Mouse (Mus musculus): Measurements from ENCODE around the gene Amotl2. TPM values are rescaled to one million over a fixed set of nuclear protein-coding genes. Genes with fewer than 3 reads are reported as not detected.

Gene Amotl2
- polyA plus RNA-seq, 1 experiment from 2014 or later = 77.7 TPM

DNA sequence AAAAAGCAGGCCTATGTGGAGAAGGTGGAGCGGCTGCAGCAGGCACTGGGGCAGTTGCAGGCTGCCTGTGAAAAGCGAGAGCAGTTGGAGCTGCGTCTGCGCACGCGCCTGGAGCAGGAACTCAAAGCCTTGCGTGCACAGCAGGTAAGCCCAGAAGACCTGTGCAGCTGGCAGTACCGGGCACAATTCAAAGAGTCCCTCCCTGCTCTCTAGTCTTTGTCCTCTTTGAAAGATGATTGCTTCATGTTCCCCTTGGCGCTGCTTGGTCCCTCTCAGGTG lies 11.9 kb downstream of the Amotl2 start:
- ATAC-seq (ENCODE audit: low FRiP score, low TSS enrichment) (no peak), DNase-seq (no peak)
- Histone ChIP-seq H3K36me3 (ENCODE audit: control insufficient read depth, insufficient read depth, low read length) (peaks cover 99% of the 10 kb centered on the region), H3K4me3 (replicated peaks; ENCODE audit: low read depth, low read length) (no peak overlapping the region), H3K4me2 (ENCODE audit: low read length) (no peak overlapping the region), H3K4me1 (ENCODE audit: control insufficient read depth, insufficient read depth, low read length) (peaks cover 31% of the 10 kb centered on the region), H3K27ac (replicated peaks; ENCODE audit: low read depth, low read length) (no peak overlapping the region), H3K9ac (replicated peaks; ENCODE audit: low read length) (no peak overlapping the region), H3K27me3 (ENCODE audit: control insufficient read depth, insufficient read depth, low read length) (no peaks in the 10 kb centered on the region), H3K9me3 (ENCODE audit: control insufficient read depth, low read length) (no peaks in the 10 kb centered on the region)
- 94% methylated on average over 9 of the region's 9 CpGs for WGBS

DNA sequence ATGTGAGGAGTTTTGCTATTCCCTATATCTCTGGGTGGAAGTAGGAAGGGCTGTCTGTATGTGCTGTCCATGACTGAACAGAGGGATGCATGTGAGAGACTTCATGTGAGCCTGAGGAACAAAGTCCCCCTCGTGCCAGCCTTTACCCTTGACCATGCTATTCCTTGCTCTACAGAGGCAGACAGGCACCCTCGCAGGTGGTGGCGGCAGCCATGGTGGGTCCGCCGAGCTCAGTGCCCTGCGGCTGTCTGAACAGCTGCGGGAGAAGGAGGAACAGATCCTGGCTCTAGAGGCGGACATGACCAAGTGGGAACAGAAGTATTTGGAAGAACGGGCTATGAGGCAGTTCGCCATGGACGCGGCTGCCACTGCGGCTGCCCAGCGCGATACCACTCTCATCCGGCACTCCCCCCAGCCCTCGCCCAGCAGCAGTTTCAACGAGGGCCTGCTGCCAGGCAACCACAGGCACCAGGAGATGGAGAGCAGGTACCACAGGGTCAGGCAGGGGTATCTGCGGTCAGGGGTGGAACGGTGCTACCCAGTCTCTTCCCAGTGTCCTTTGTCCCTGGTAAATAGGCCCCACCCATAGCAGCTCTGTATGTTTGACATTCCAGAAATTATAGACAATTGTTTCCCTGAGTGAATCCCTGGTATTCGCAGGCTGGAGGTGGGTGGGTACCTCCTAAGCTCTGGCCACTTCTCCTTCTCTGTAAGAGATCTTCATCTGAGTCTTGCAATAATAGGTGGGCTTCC lies 12.8 kb downstream of the Amotl2 start:
- H3K36me3 ChIP-seq (ENCODE audit: control insufficient read depth, insufficient read depth, low read length) = peaks cover 99% of the 10 kb centered on the region
- 90% methylated on average over 21 of the region's 21 CpGs for WGBS
- H3K4me1 ChIP-seq (ENCODE audit: control insufficient read depth, insufficient read depth, low read length) = peaks cover 25% of the 10 kb centered on the region
- no peak overlapping the region for H3K9ac ChIP-seq (replicated peaks; ENCODE audit: low read length)
- ATAC-seq (ENCODE audit: low FRiP score, low TSS enrichment) = no peak
- no peak for DNase-seq
- H3K27ac ChIP-seq (replicated peaks; ENCODE audit: low read depth, low read length) = no peak overlapping the region
- H3K4me2 ChIP-seq (ENCODE audit: low read length) = no peak overlapping the region
- no peak overlapping the region for H3K4me3 ChIP-seq (replicated peaks; ENCODE audit: low read depth, low read length)
- H3K27me3 ChIP-seq (ENCODE audit: control insufficient read depth, insufficient read depth, low read length) = no peaks in the 10 kb centered on the region
- no peaks in the 10 kb centered on the region for H3K9me3 ChIP-seq (ENCODE audit: control insufficient read depth, low read length)

DNA sequence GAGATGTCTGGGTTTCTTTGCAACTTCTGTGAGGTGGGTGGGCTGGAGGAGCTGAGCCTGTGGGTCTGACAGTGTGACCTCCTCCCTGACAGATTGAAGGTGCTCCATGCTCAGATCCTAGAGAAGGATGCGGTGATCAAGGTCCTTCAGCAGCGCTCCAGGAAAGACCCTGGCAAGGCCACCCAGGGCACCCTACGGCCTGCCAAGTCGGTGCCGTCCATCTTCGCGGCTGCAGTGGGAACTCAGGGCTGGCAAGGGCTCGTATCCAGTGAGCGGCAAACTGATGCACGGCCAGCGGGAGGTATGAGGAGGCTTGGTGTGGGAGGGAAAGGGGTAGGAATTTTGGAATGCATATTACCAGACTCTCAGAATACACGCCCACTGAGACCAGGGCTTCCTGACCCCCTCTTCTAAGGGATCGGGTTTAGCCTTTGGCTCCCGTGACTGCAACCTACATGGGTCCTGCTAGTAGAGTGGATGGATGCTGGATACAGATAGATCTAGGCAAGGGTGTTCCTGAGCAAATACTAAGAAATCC lies 13.5 kb downstream of the Amotl2 start:
- no peak overlapping the region for H3K4me2 ChIP-seq (ENCODE audit: low read length)
- no peak for ATAC-seq (ENCODE audit: low FRiP score, low TSS enrichment)
- H3K4me1 ChIP-seq (ENCODE audit: control insufficient read depth, insufficient read depth, low read length) = peaks cover 19% of the 10 kb centered on the region
- H3K36me3 ChIP-seq (ENCODE audit: control insufficient read depth, insufficient read depth, low read length) = peaks cover 96% of the 10 kb centered on the region
- H3K27me3 ChIP-seq (ENCODE audit: control insufficient read depth, insufficient read depth, low read length) = no peaks in the 10 kb centered on the region
- no peak overlapping the region for H3K27ac ChIP-seq (replicated peaks; ENCODE audit: low read depth, low read length)
- DNase-seq = no peak
- 92% methylated on average over 14 of the region's 14 CpGs for WGBS
- no peaks in the 10 kb centered on the region for H3K9me3 ChIP-seq (ENCODE audit: control insufficient read depth, low read length)
- no peak overlapping the region for H3K9ac ChIP-seq (replicated peaks; ENCODE audit: low read length)
- H3K4me3 ChIP-seq (replicated peaks; ENCODE audit: low read depth, low read length) = no peak overlapping the region

DNA sequence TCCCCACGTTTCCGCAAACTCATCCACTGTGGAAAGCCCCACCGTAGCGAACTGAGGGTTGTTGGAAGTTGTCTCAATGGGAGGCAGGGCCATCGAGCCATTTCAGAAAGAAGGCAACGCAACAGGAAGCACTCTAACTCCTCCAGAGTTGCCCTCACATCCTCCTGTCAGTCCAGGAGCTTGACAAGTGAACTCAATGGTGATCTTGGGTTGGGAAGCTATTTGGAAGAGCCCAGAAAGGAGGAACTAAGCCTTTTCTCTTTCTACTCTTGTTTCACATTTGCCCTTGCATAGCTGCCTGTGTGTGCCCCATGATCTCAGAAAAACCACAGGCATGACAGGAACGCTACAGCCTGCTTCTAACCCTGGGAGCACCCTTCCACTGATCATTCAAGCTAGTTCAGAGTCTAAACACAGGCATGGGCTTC lies 14.6 kb downstream of the Amotl2 start:
- H3K4me3 ChIP-seq (replicated peaks; ENCODE audit: low read depth, low read length) = no peak overlapping the region
- DNase-seq = no peak
- H3K4me1 ChIP-seq (ENCODE audit: control insufficient read depth, insufficient read depth, low read length) = peaks cover 8% of the 10 kb centered on the region
- no peak overlapping the region for H3K27ac ChIP-seq (replicated peaks; ENCODE audit: low read depth, low read length)
- H3K9ac ChIP-seq (replicated peaks; ENCODE audit: low read length) = no peak overlapping the region
- H3K27me3 ChIP-seq (ENCODE audit: control insufficient read depth, insufficient read depth, low read length) = no peaks in the 10 kb centered on the region
- 86% methylated on average over 7 of the region's 7 CpGs for WGBS
- no peak for ATAC-seq (ENCODE audit: low FRiP score, low TSS enrichment)
- H3K36me3 ChIP-seq (ENCODE audit: control insufficient read depth, insufficient read depth, low read length) = peaks cover 85% of the 10 kb centered on the region
- no peak overlapping the region for H3K4me2 ChIP-seq (ENCODE audit: low read length)
- H3K9me3 ChIP-seq (ENCODE audit: control insufficient read depth, low read length) = no peaks in the 10 kb centered on the region

DNA sequence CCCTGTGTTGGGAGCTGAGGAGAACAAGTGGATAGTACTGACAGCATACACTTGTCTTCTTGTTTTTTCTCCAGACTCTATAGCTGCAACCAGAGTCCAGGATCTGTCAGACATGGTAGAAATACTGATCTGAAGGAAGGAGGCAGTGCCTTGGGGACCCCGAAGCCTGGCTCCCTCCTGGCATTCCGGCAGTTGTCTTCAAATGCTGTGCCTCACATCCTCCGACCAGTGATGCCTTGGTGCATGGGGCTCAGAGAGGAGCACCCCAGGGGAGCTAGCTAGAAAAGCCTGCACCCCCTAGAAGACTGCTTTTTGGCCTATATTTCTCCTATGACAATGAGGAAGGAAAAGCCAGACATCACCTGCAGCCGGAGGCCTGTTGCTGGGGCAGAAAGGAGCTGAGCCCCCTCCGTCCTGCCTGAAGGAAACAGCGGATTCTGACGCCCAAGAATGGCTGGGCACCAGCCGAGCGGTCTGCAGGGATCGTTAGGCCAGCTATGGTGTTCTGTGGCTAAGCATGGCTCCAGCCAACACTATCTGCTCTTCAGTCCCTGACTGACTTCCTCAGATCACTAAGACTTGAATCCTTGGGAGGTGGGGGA lies 15.2 kb downstream of the Amotl2 start:
- Histone ChIP-seq H3K27ac (replicated peaks; ENCODE audit: low read depth, low read length) (no peak overlapping the region), H3K9ac (replicated peaks; ENCODE audit: low read length) (no peak overlapping the region), H3K4me3 (replicated peaks; ENCODE audit: low read depth, low read length) (no peak overlapping the region), H3K4me1 (ENCODE audit: control insufficient read depth, insufficient read depth, low read length) (peaks cover 2% of the 10 kb centered on the region; the same call in 1 of the 2 replicates), H3K36me3 (ENCODE audit: control insufficient read depth, insufficient read depth, low read length) (peaks cover 79% of the 10 kb centered on the region), H3K27me3 (ENCODE audit: control insufficient read depth, insufficient read depth, low read length) (no peaks in the 10 kb centered on the region), H3K4me2 (ENCODE audit: low read length) (no peak overlapping the region), H3K9me3 (ENCODE audit: control insufficient read depth, low read length) (no peaks in the 10 kb centered on the region)
- DNase-seq = no peak
- ATAC-seq (ENCODE audit: low FRiP score, low TSS enrichment) = no peak
- WGBS = 90% methylated on average over 10 of the region's 10 CpGs

DNA sequence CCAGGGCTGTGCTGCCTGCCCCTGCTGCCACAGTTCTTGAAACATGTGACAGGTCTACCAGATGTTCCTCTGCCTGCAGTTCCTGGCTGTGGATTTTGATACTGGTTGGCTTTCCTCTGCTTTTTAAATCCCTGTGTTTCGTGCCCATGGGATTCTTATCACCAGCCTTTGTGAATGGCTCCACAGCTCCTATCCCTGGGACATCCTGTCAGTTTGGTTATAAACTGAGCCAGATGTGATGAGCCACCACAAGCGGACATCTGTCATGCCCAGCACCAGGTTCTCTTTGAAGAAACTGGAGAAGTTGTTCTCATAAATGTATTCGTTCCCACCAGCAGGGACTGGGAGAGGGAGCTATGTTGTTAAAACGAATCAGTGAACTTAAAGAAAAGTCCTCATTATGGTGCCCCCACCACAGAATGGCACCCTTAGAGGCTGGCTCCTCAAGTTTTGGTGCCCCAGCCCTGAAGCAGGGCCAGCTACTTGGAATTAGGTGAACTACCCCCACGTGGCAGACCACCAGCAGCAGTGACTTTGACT lies 15.9 kb downstream of the Amotl2 start:
- ATAC-seq (ENCODE audit: low FRiP score, low TSS enrichment) = no peak
- no peaks in the 10 kb centered on the region for H3K4me1 ChIP-seq (ENCODE audit: control insufficient read depth, insufficient read depth, low read length)
- H3K4me2 ChIP-seq (ENCODE audit: low read length) = no peak overlapping the region
- H3K4me3 ChIP-seq (replicated peaks; ENCODE audit: low read depth, low read length) = no peak overlapping the region
- no peaks in the 10 kb centered on the region for H3K27me3 ChIP-seq (ENCODE audit: control insufficient read depth, insufficient read depth, low read length)
- no peak for DNase-seq
- H3K27ac ChIP-seq (replicated peaks; ENCODE audit: low read depth, low read length) = no peak overlapping the region
- H3K9ac ChIP-seq (replicated peaks; ENCODE audit: low read length) = no peak overlapping the region
- peaks cover 72% of the 10 kb centered on the region for H3K36me3 ChIP-seq (ENCODE audit: control insufficient read depth, insufficient read depth, low read length)
- WGBS = 84% methylated on average over 5 of the region's 5 CpGs
- H3K9me3 ChIP-seq (ENCODE audit: control insufficient read depth, low read length) = no peaks in the 10 kb centered on the region

DNA sequence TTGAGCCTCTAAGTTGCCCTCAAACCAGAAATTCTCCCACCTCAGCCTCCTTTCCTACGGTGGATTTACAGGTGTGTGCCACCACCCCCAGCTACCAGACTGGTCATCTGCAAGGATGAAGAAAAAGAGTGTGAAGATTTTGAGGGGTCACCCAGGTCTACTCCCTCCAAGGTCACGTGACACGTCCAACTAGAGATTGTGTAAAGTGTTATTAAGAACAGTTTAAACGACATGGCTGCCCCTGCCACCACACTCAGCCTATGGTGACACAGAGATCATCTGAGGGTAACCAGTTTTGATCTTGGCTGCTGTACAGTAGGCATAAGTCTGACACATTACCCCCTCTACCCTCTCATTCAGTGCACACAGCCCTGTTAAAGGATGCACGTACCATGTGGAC lies 17.0 kb downstream of the Amotl2 start:
- WGBS = 95% methylated on average over 5 of the region's 5 CpGs
- Histone ChIP-seq H3K4me2 (ENCODE audit: low read length) (no peak overlapping the region), H3K4me3 (replicated peaks; ENCODE audit: low read depth, low read length) (no peak overlapping the region), H3K9me3 (ENCODE audit: control insufficient read depth, low read length) (no peaks in the 10 kb centered on the region), H3K9ac (replicated peaks; ENCODE audit: low read length) (no peak overlapping the region), H3K27me3 (ENCODE audit: control insufficient read depth, insufficient read depth, low read length) (no peaks in the 10 kb centered on the region), H3K27ac (replicated peaks; ENCODE audit: low read depth, low read length) (no peak overlapping the region), H3K36me3 (ENCODE audit: control insufficient read depth, insufficient read depth, low read length) (peaks cover 61% of the 10 kb centered on the region), H3K4me1 (ENCODE audit: control insufficient read depth, insufficient read depth, low read length) (no peaks in the 10 kb centered on the region)
- DNase-seq (no peak), ATAC-seq (ENCODE audit: low FRiP score, low TSS enrichment) (no peak)

DNA sequence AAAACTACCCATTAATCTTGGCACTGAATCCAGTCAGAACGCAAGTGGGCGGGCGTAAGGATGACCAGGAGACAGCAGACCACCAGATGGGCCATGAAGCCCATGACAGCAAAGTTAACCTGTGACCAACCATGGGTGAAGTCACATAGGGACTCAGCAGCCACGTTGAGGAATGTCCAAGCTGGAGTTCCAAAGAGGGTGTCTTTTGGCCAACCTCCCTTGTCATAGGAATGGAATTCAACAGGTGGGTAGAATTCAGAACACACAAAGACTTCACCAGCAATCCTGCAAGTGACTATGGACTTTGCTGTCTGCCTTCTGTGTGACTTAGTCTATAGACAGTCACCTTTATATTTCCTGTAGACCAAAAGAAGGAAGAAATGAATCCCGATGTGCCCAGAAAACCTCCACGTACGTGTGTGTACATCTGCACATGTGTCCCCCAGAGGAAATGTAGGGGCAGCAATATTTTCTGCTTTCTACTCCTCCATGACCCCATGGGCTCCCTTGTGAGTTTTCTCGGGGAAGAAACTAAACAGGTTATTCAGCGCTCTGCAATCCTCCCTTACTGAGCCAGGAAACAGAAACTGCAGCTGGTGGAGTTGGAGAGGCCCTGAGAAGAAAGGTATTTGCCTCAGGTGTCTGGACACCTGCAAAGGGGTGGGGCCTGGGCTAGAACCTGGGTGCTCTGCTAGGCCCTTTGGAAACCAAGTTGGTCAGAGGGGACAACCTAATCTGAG lies 17.7 kb downstream of the Amotl2 start:
- Histone ChIP-seq H3K9me3 (ENCODE audit: control insufficient read depth, low read length) (no peaks in the 10 kb centered on the region), H3K27ac (replicated peaks; ENCODE audit: low read depth, low read length) (no peak overlapping the region), H3K4me2 (ENCODE audit: low read length) (no peak overlapping the region), H3K36me3 (ENCODE audit: control insufficient read depth, insufficient read depth, low read length) (peaks cover 54% of the 10 kb centered on the region), H3K27me3 (ENCODE audit: control insufficient read depth, insufficient read depth, low read length) (no peaks in the 10 kb centered on the region), H3K9ac (replicated peaks; ENCODE audit: low read length) (no peak overlapping the region), H3K4me1 (ENCODE audit: control insufficient read depth, insufficient read depth, low read length) (no peaks in the 10 kb centered on the region), H3K4me3 (replicated peaks; ENCODE audit: low read depth, low read length) (no peak overlapping the region)
- WGBS = 80% methylated on average over 9 of the region's 9 CpGs
- ATAC-seq (ENCODE audit: low FRiP score, low TSS enrichment) (no peak), DNase-seq (no peak)
